ENCODE assay signal across 8 mouse cellular contexts in genomic region chr7:122158915-122159902, GRCm38 (mm10). TPM values are rescaled to one million over a fixed set of nuclear protein-coding genes. Genes with fewer than 3 reads are reported as not detected.
A peak's percentile ranks its signal among the peaks of the same experiment; 100 is the strongest.
DNase-seq lines count a peak whose midpoint lies in the region; ATAC-seq lines count a peak whose summit lies in the region.

Plk1 (plus strand) TSS chr7:122159439.

- peaks cover 11% of the 10 kb centered on the region for H3K36me3 ChIP-seq in hindbrain, embryonic 14.5 days (replicated peaks; ENCODE audit: control insufficient read depth, insufficient read depth)

- WGBS in hindbrain, embryonic 14.5 days = under 1% methylated on average over 63 of the region's 63 CpGs

- H3K27ac ChIP-seq in hindbrain, embryonic 14.5 days = peak within 1 kb of the TSS; percentile 57

- H3K4me1 ChIP-seq in hindbrain, embryonic 14.5 days (replicated peaks; ENCODE audit: control insufficient read depth, insufficient read depth, low read length) = peaks cover 15% of the 10 kb centered on the region

- H3K9me3 ChIP-seq in hindbrain, embryonic 14.5 days (ENCODE audit: control insufficient read depth, low read length) = no peaks in the 10 kb centered on the region

- peak within 1 kb of the TSS; percentile 69 for H3K4me3 ChIP-seq in hindbrain, embryonic 14.5 days (replicated peaks; ENCODE audit: low read length)

- ATAC-seq in hindbrain, embryonic 14.5 days (ENCODE audit: low FRiP score) = peak; percentile 92

- H3K27me3 ChIP-seq in hindbrain, embryonic 14.5 days (ENCODE audit: control insufficient read depth, insufficient read depth, low read length) = no peaks in the 10 kb centered on the region

- DNase-seq in T-cell, adult 2 months (ENCODE audit: low spot score) = peak; percentile 39
- peak; percentile 76 to 85 for DNase-seq in cerebellum, postnatal 25 days
- peak; percentile 54 to 64 for DNase-seq in frontal cortex, postnatal 25 days (ENCODE audit: low spot score in 2 of 2)
- peak; percentile 90 for DNase-seq in hindbrain, embryonic 14.5 days (ENCODE audit: low spot score)
- DNase-seq in layer of hippocampus, postnatal 36 days = peak; percentile 78 to 81
- peak; percentile 84 for DNase-seq in lung, postnatal 36 days
- peak; percentile 61 for DNase-seq in retina, postnatal 7 days (ENCODE audit: low read depth, low spot score)
- peak; percentile 85 for DNase-seq in urinary bladder, postnatal 14 days (ENCODE audit: low spot score)

- peak within 1 kb of the TSS; percentile 96 for H3K4me2 ChIP-seq in hindbrain, embryonic 14.5 days (replicated peaks)

- peak within 1 kb of the TSS; percentile 76 for H3K9ac ChIP-seq in hindbrain, embryonic 14.5 days

RNA-seq across cellular contexts. Expression of gene Plk1, which starts in this region (rescaled TPM):
- polyA plus RNA-seq in hindbrain, embryonic 14.5 days (2014; fragmentation: Nextera tagmentation; extraction: Ambion mirVana) = 14.6 and 17.4 TPM in 2 replicates
- 1 to 10 TPM; 2.7 to 2.8 TPM for total RNA-seq in layer of hippocampus, postnatal 36 days (2021)

Comparison
In these comparisons a context has a peak if more than half of its experiments do, and no peak if none do; other contexts are left out.
1. Peak in every context shown above with its lines: DNase-seq, ATAC-seq, H3K4me3 ChIP-seq and H3K27ac ChIP-seq.
2. DNase-seq: peak in every context shown above with its lines; median percentile 90 in hindbrain, embryonic 14.5 days; 85 in urinary bladder, postnatal 14 days; 84 in lung, postnatal 36 days; 80 in cerebellum, postnatal 25 days; 80 in layer of hippocampus, postnatal 36 days; 61 in retina, postnatal 7 days; 59 in frontal cortex, postnatal 25 days; 39 in T-cell, adult 2 months.